Mouse (Mus musculus): ENCODE measurements at regions not wholly inside any gene's neighbourhood (a gene's known extent, or its start where the extent isn't known, plus 50 kb on each side); places are given as distances from the start of the nearest gene placed in this dataset.

- no peaks in the 10 kb centered on the region for H3K27me3 ChIP-seq (ENCODE audit: control insufficient read depth, insufficient read depth, low read depth, low read length)
- 77% methylated on average over 6 of the region's 6 CpGs for WGBS
- ATAC-seq = no peak
- no peak overlapping the region for H3K27ac ChIP-seq (ENCODE audit: low read length)
- H3K36me3 ChIP-seq (ENCODE audit: control insufficient read depth, insufficient read depth, low read length) = no peaks in the 10 kb centered on the region
- H3K4me3 ChIP-seq (ENCODE audit: low read depth, low read length) = no peak overlapping the region
- H3K9me3 ChIP-seq (replicated peaks; ENCODE audit: control insufficient read depth, low read length, poor library complexity, severe bottlenecking) = no peaks in the 10 kb centered on the region
- no peaks in the 10 kb centered on the region for H3K4me1 ChIP-seq (ENCODE audit: control insufficient read depth, insufficient read depth, low read length)
- H3K9ac ChIP-seq (ENCODE audit: low read depth, low read length) = no peak overlapping the region
- no peak overlapping the region for H3K4me2 ChIP-seq (ENCODE audit: low read length)
Measured at GRCm38 (mm10) chr12:26244701-26245100, 170.4 kb downstream of the Rnf144a start.

DNA sequence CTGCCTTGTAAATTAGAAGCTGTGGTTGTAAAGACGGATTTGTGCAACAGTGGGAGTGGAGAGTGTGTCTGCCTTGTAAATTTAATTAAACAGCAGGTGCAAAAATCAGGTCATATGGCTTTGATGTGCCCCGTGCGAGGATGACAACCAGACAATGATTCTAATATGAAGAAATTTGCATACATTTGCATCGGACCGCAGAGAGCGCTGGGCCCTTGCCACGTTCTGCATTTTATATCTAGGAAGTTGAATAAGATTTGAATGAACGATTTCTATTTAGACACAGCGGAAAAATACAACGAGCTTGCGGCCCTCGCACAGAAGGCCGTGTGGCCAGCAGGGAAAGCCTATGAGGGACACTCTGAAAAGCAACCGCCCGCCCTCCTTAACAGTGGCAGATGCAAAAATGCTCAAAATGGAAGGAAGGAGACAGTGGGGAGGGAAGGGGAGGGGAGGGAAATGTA is 187.5 kb downstream of the Rnf144a start:
- Histone ChIP-seq H3K9me3 (replicated peaks; ENCODE audit: control insufficient read depth, low read length, poor library complexity, severe bottlenecking) (no peaks in the 10 kb centered on the region), H3K36me3 (ENCODE audit: control insufficient read depth, insufficient read depth, low read length) (no peaks in the 10 kb centered on the region), H3K27me3 (ENCODE audit: control insufficient read depth, insufficient read depth, low read depth, low read length) (no peaks in the 10 kb centered on the region), H3K9ac (ENCODE audit: low read depth, low read length) (no peak overlapping the region), H3K4me3 (ENCODE audit: low read depth, low read length) (no peak overlapping the region), H3K27ac (ENCODE audit: low read length) (0 out of 2 replicates have a peak overlapping the region, but pooled peaks have one; percentile 19), H3K4me2 (ENCODE audit: low read length) (no peak overlapping the region), H3K4me1 (ENCODE audit: control insufficient read depth, insufficient read depth, low read length) (no peaks in the 10 kb centered on the region)
- ATAC-seq = peak; percentile 56
- WGBS = 40% methylated on average over 15 of the region's 15 CpGs

- no peak for ATAC-seq
- WGBS = 10% methylated on average over 2 of the region's 2 CpGs
- no peak overlapping the region for H3K27ac ChIP-seq (ENCODE audit: low read length)
Measured at GRCm38 (mm10) chr12:26226363-26226762, 188.7 kb downstream of the Rnf144a start.

DNA sequence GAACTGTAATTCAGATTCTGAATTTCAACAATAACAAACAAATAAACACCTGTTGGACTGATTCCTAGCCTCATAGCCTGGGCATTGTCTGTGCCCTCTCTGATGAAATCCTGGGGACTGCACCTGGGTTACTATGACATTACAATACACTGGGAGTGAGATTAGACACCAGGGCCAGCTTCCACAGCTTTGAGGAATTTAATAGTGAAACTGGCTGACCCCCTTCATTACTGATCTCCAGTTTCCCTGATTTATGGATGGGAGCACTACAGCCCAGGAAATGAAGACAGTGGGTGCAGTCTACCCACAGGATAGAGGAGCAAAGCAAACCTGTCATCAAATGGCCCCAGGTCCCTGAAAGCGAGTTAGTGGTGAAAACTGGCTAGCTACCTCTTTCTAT is 202.6 kb downstream of the Rnf144a start:
- peaks cover 11% of the 10 kb centered on the region for H3K4me1 ChIP-seq (ENCODE audit: control insufficient read depth, insufficient read depth, low read length)
- H3K9me3 ChIP-seq (replicated peaks; ENCODE audit: control insufficient read depth, low read length, poor library complexity, severe bottlenecking) = no peaks in the 10 kb centered on the region
- H3K4me2 ChIP-seq (ENCODE audit: low read length) = no peak overlapping the region
- ATAC-seq = no peak
- 63% methylated on average over 1 of the region's 1 CpGs for WGBS
- no peak overlapping the region for H3K4me3 ChIP-seq (ENCODE audit: low read depth, low read length)
- H3K27ac ChIP-seq (ENCODE audit: low read length) = no peak overlapping the region
- H3K9ac ChIP-seq (ENCODE audit: low read depth, low read length) = no peak overlapping the region
- H3K27me3 ChIP-seq (ENCODE audit: control insufficient read depth, insufficient read depth, low read depth, low read length) = no peaks in the 10 kb centered on the region
- no peaks in the 10 kb centered on the region for H3K36me3 ChIP-seq (ENCODE audit: control insufficient read depth, insufficient read depth, low read length)

More at GRCm38 (mm10) chr12:26226363-26226762, 188.7 kb downstream of the Rnf144a start:
- Histone ChIP-seq H3K9me3 (replicated peaks; ENCODE audit: control insufficient read depth, low read length, poor library complexity, severe bottlenecking) (peaks cover 4% of the 10 kb centered on the region; the same call in 1 of the 2 replicates), H3K4me1 (ENCODE audit: control insufficient read depth, insufficient read depth, low read length) (no peaks in the 10 kb centered on the region), H3K4me3 (ENCODE audit: low read depth, low read length) (no peak overlapping the region), H3K4me2 (ENCODE audit: low read length) (no peak overlapping the region), H3K27me3 (ENCODE audit: control insufficient read depth, insufficient read depth, low read depth, low read length) (no peaks in the 10 kb centered on the region), H3K9ac (ENCODE audit: low read depth, low read length) (no peak overlapping the region), H3K36me3 (ENCODE audit: control insufficient read depth, insufficient read depth, low read length) (no peaks in the 10 kb centered on the region)

DNA sequence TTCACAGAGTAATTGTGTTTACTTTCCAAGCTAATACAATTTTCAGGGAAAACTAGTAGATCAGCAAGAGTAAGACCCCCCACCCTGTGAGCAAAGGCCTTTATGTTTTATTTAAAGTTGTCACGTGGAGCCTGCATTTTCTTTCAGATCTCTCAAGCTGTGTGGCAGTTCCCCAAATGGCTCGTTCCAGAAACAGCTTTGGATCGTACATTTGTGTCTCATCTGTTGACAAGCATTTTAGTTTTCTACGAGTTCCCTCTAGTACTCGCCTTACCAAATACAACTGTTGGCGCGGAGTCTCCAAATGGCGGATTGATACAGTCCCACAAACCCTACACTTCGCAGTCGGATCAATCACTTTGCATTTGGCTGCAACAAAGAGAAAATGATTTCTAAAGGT is 203.6 kb downstream of the Rnf144a start:
- H3K4me1 ChIP-seq (ENCODE audit: control insufficient read depth, insufficient read depth, low read length) = peaks cover 11% of the 10 kb centered on the region
- H3K27ac ChIP-seq (ENCODE audit: low read length) = 0 out of 2 replicates have a peak overlapping the region, but pooled peaks have one; percentile 20
- H3K9me3 ChIP-seq (replicated peaks; ENCODE audit: control insufficient read depth, low read length, poor library complexity, severe bottlenecking) = no peaks in the 10 kb centered on the region
- H3K27me3 ChIP-seq (ENCODE audit: control insufficient read depth, insufficient read depth, low read depth, low read length) = no peaks in the 10 kb centered on the region
- ATAC-seq = no peak
- WGBS = 55% methylated on average over 10 of the region's 10 CpGs
- no peak overlapping the region for H3K4me2 ChIP-seq (ENCODE audit: low read length)
- H3K4me3 ChIP-seq (ENCODE audit: low read depth, low read length) = no peak overlapping the region
- H3K9ac ChIP-seq (ENCODE audit: low read depth, low read length) = no peak overlapping the region
- H3K36me3 ChIP-seq (ENCODE audit: control insufficient read depth, insufficient read depth, low read length) = no peaks in the 10 kb centered on the region

GRCm38 (mm10) chr12:26206751-26207150 is 208.3 kb downstream of the Rnf144a start:
- no peak for ATAC-seq
- no peak overlapping the region for H3K27ac ChIP-seq (ENCODE audit: low read length)
- H3K9ac ChIP-seq (ENCODE audit: low read depth, low read length) = no peak overlapping the region
- H3K9me3 ChIP-seq (replicated peaks; ENCODE audit: control insufficient read depth, low read length, poor library complexity, severe bottlenecking) = no peaks in the 10 kb centered on the region
- H3K4me2 ChIP-seq (ENCODE audit: low read length) = no peak overlapping the region
- no peak overlapping the region for H3K4me3 ChIP-seq (ENCODE audit: low read depth, low read length)
- 88% methylated on average over 4 of the region's 4 CpGs for WGBS
- peaks cover 11% of the 10 kb centered on the region for H3K4me1 ChIP-seq (ENCODE audit: control insufficient read depth, insufficient read depth, low read length)
- no peaks in the 10 kb centered on the region for H3K36me3 ChIP-seq (ENCODE audit: control insufficient read depth, insufficient read depth, low read length)
- no peaks in the 10 kb centered on the region for H3K27me3 ChIP-seq (ENCODE audit: control insufficient read depth, insufficient read depth, low read depth, low read length)

DNA sequence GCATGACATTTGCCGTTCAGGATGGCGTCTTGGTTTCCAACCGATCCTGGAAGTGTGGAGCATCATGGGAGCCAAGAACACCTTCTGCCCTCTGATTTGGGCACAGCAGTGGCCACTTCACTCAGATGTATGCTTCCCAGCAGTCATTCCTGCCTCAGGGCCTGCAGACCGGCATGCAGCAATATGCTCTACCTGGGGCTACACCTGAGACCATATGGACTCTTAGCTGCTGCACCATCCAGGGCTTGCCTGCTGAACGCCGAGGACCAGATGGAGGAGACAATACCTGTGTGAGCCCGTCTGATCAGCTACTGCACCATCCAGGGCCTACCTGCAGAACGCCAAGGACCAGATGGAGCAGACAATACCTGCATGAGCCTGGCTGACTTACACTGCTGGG is 209.0 kb downstream of the Rnf144a start:
- H3K4me3 ChIP-seq (ENCODE audit: low read depth, low read length) = no peak overlapping the region
- no peak overlapping the region for H3K27ac ChIP-seq (ENCODE audit: low read length)
- peaks cover 5% of the 10 kb centered on the region for H3K4me1 ChIP-seq (ENCODE audit: control insufficient read depth, insufficient read depth, low read length)
- H3K9ac ChIP-seq (ENCODE audit: low read depth, low read length) = no peak overlapping the region
- ATAC-seq = no peak
- H3K9me3 ChIP-seq (replicated peaks; ENCODE audit: control insufficient read depth, low read length, poor library complexity, severe bottlenecking) = no peaks in the 10 kb centered on the region
- 90% methylated on average over 8 of the region's 8 CpGs for WGBS
- H3K27me3 ChIP-seq (ENCODE audit: control insufficient read depth, insufficient read depth, low read depth, low read length) = no peaks in the 10 kb centered on the region
- no peak overlapping the region for H3K4me2 ChIP-seq (ENCODE audit: low read length)
- H3K36me3 ChIP-seq (ENCODE audit: control insufficient read depth, insufficient read depth, low read length) = no peaks in the 10 kb centered on the region

DNA sequence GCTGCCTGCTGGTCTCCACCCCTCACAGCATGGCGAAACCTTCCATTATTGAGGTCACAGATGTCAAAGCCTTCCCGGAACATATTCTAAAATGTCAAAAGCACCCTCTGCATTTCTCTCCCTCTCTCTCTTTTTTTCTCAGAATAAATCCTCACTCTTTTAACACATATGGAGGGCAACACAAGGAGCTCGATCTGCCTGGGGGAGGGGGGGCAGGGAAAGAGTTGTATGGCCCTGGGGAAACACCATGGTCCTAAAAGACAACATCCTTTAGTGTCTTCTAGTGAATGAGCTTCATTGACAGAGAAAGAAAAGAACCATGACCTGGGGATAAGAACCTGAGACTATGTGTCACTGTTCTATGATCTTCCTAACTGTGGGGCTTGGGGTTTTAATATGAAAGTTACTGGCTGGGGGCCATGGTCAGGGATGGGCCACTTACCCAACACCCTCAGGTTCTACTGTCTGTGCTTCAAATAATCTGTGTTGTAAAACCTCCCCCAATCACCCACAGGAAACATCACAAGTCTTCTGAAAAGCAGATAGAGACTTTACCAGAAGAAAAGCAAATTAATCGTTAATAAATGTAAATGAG is 223.0 kb downstream of the Rnf144a start:
- WGBS = 38% methylated on average over 4 of the region's 4 CpGs
- H3K9ac ChIP-seq (ENCODE audit: low read depth, low read length) = no peak overlapping the region
- H3K27ac ChIP-seq (ENCODE audit: low read length) = no peak overlapping the region; the same call in 1 of the 2 replicates
- no peaks in the 10 kb centered on the region for H3K36me3 ChIP-seq (ENCODE audit: control insufficient read depth, insufficient read depth, low read length)
- H3K4me1 ChIP-seq (ENCODE audit: control insufficient read depth, insufficient read depth, low read length) = 0 out of 2 replicates have a peak, but pooled peaks cover 2% of the 10 kb centered on the region
- no peak overlapping the region for H3K4me3 ChIP-seq (ENCODE audit: low read depth, low read length)
- H3K9me3 ChIP-seq (replicated peaks; ENCODE audit: control insufficient read depth, low read length, poor library complexity, severe bottlenecking) = no peaks in the 10 kb centered on the region
- no peak overlapping the region for H3K4me2 ChIP-seq (ENCODE audit: low read length)
- no peak for ATAC-seq
- no peaks in the 10 kb centered on the region for H3K27me3 ChIP-seq (ENCODE audit: control insufficient read depth, insufficient read depth, low read depth, low read length)

- Histone ChIP-seq H3K27me3 (ENCODE audit: control insufficient read depth, insufficient read depth, low read depth, low read length) (no peaks in the 10 kb centered on the region), H3K36me3 (ENCODE audit: control insufficient read depth, insufficient read depth, low read length) (no peaks in the 10 kb centered on the region), H3K4me1 (ENCODE audit: control insufficient read depth, insufficient read depth, low read length) (0 out of 2 replicates have a peak, but pooled peaks cover 2% of the 10 kb centered on the region), H3K4me3 (ENCODE audit: low read depth, low read length) (no peak overlapping the region), H3K4me2 (ENCODE audit: low read length) (no peak overlapping the region), H3K9me3 (replicated peaks; ENCODE audit: control insufficient read depth, low read length, poor library complexity, severe bottlenecking) (no peaks in the 10 kb centered on the region), H3K27ac (ENCODE audit: low read length) (no peak overlapping the region; the same call in 1 of the 2 replicates), H3K9ac (ENCODE audit: low read depth, low read length) (no peak overlapping the region)
- no peak for ATAC-seq
- 33% methylated on average over 15 of the region's 15 CpGs for WGBS
Measured at GRCm38 (mm10) chr12:26191268-26191981, 223.6 kb downstream of the Rnf144a start.

All from midbrain, embryonic 16.5 days (tissue).